Mouse (Mus musculus): ENCODE measurements around the gene Sema4g. TPM values are rescaled to one million over a fixed set of nuclear protein-coding genes. Genes with fewer than 3 reads are reported as not detected.

Sema4g gene
- polyA plus RNA-seq, 1 experiment: not detected

DNA sequence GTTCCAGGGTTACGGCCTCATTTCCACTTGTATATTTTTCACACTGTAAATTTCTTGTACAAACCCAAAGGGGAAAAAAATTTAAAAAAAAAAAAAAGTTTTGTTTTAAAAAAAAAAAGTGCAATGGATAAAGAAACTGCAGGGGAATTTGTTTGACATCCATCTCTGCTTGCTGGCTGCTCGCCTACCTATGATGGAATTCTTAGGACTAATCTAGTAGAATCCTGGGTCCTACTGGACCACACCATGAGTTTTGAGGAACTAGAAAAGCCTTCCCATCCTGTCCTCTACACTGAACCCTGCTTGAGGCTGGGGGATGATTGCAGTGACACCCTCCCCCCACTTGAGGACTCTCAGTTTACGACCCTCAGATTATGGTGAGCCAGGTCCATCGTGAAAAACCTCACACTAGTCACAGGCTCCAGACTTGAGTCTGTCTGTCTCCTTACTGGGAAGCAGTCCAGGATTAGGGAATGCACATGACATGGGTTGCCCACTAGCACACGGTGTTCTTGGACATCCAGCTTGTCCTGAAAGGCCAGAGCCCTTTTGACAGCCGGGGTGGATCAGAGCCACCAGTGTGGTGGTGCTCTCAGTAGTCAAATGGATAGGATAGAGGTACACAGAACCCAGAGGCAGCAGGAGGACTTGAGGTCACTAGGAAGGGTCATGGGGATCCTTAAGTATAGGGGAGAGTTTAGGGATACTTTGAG, 38.2 kb downstream of the Sema4g start:
- 79% methylated on average over 6 of the region's 6 CpGs for WGBS
- Histone ChIP-seq H3K4me1 (ENCODE audit: control insufficient read depth, insufficient read depth, low read length) (peaks cover 20% of the 10 kb centered on the region), H3K27ac (ENCODE audit: insufficient read depth, low read depth, low read length) (no peak overlapping the region), H3K4me3 (ENCODE audit: insufficient read depth, low read depth, low read length) (no peak overlapping the region)
- TF ChIP-seq CTCF (IDR thresholded peaks at IDR 0.05; ENCODE audit: insufficient read depth, low read depth, low read length) (no peak), POLR2A (IDR thresholded peaks at IDR 0.05; ENCODE audit: insufficient read depth, low read depth, low read length) (no peak)

GRCm38 (mm10) chr19:45027848-45028247, 38.9 kb downstream of the Sema4g start:
- H3K27ac ChIP-seq (ENCODE audit: insufficient read depth, low read depth, low read length): no peak overlapping the region; the same call in 1 of the 2 replicates
- TF ChIP-seq POLR2A (IDR thresholded peaks at IDR 0.05; ENCODE audit: insufficient read depth, low read depth, low read length) (no peak), CTCF (IDR thresholded peaks at IDR 0.05; ENCODE audit: insufficient read depth, low read depth, low read length) (no peak)
- WGBS: 82% methylated on average over 6 of the region's 6 CpGs
- H3K4me3 ChIP-seq (ENCODE audit: insufficient read depth, low read depth, low read length): no peak overlapping the region
- peaks cover 19% of the 10 kb centered on the region for H3K4me1 ChIP-seq (ENCODE audit: control insufficient read depth, insufficient read depth, low read length)

- TF ChIP-seq CTCF (IDR thresholded peaks at IDR 0.05; ENCODE audit: insufficient read depth, low read depth, low read length) (no peak), POLR2A (IDR thresholded peaks at IDR 0.05; ENCODE audit: insufficient read depth, low read depth, low read length) (no peak)
- H3K27ac ChIP-seq (ENCODE audit: insufficient read depth, low read depth, low read length): peak overlapping the region; percentile 32; the same call in 1 of the 2 replicates
- H3K4me1 ChIP-seq (ENCODE audit: control insufficient read depth, insufficient read depth, low read length): peaks cover 19% of the 10 kb centered on the region
- 0 out of 2 replicates have a peak overlapping the region, but pooled peaks have one; percentile 0 for H3K4me3 ChIP-seq (ENCODE audit: insufficient read depth, low read depth, low read length)
- WGBS: 70% methylated on average over 19 of the region's 19 CpGs
Observed at GRCm38 (mm10) chr19:45028746-45029145, 39.8 kb downstream of the Sema4g start.

DNA sequence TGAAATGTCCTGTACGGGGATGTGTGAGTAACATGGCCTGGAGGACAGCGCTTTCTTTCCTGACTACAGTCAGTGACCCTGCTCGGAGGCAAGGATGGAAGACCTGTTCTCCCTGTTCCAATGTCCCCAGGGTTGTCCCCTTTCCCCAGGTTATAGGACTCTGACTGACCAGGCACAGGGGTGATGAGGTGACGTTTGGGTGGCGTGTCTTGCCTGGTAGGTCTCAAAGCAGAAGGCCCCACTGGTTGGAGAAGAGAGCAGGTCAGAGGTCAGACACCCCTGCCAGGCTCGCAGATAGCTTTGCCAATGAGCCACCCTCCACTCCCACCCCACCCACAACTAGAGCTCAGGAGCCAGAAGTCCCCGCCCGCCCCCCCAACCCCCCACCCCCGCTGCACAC, 40.7 kb downstream of the Sema4g start:
- TF ChIP-seq CTCF (IDR thresholded peaks at IDR 0.05; ENCODE audit: insufficient read depth, low read depth, low read length) (no peak), POLR2A (IDR thresholded peaks at IDR 0.05; ENCODE audit: insufficient read depth, low read depth, low read length) (no peak)
- Histone ChIP-seq H3K4me3 (ENCODE audit: insufficient read depth, low read depth, low read length) (no peak overlapping the region), H3K4me1 (ENCODE audit: control insufficient read depth, insufficient read depth, low read length) (peaks cover 19% of the 10 kb centered on the region), H3K27ac (ENCODE audit: insufficient read depth, low read depth, low read length) (no peak overlapping the region)
- WGBS: 79% methylated on average over 7 of the region's 9 CpGs

DNA sequence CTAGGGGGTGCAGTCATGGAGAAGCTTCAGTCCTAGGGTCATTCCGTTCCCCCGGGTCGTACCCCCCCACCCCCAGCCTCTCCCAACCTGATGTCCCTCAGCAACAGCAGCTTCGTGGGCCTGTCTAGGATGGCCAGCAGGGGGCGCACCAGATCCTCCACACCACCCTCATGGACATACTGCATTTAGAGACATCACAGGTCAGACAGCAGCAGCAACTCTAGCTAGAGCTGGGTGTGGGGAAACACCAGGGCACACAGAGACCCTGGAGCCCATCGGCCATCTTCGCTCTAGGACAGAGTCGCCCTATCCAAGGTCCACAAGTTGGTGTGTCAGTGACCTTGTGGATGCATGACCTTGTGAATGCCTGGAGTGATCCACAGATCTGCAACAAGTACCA, 41.2 kb downstream of the Sema4g start:
- peak; percentile 77; the same call in 1 of the 2 replicates for TF ChIP-seq CTCF (IDR thresholded peaks at IDR 0.05; ENCODE audit: insufficient read depth, low read depth, low read length)
- no peak for TF ChIP-seq POLR2A (IDR thresholded peaks at IDR 0.05; ENCODE audit: insufficient read depth, low read depth, low read length)
- no peak overlapping the region for H3K27ac ChIP-seq (ENCODE audit: insufficient read depth, low read depth, low read length)
- peaks cover 19% of the 10 kb centered on the region for H3K4me1 ChIP-seq (ENCODE audit: control insufficient read depth, insufficient read depth, low read length)
- 35% methylated on average over 8 of the region's 8 CpGs for WGBS
- H3K4me3 ChIP-seq (ENCODE audit: insufficient read depth, low read depth, low read length): no peak overlapping the region

GRCm38 (mm10) chr19:45030746-45031693, 42.1 kb downstream of the Sema4g start:
- WGBS: 37% methylated on average over 20 of the region's 20 CpGs
- Histone ChIP-seq H3K4me1 (ENCODE audit: control insufficient read depth, insufficient read depth, low read length) (peaks cover 19% of the 10 kb centered on the region), H3K27ac (ENCODE audit: insufficient read depth, low read depth, low read length) (no peak overlapping the region), H3K4me3 (ENCODE audit: insufficient read depth, low read depth, low read length) (peak overlapping the region; percentile 39)
- TF ChIP-seq CTCF (IDR thresholded peaks at IDR 0.05; ENCODE audit: insufficient read depth, low read depth, low read length): peak; percentile 32
- TF ChIP-seq POLR2A (IDR thresholded peaks at IDR 0.05; ENCODE audit: insufficient read depth, low read depth, low read length): no peak

DNA sequence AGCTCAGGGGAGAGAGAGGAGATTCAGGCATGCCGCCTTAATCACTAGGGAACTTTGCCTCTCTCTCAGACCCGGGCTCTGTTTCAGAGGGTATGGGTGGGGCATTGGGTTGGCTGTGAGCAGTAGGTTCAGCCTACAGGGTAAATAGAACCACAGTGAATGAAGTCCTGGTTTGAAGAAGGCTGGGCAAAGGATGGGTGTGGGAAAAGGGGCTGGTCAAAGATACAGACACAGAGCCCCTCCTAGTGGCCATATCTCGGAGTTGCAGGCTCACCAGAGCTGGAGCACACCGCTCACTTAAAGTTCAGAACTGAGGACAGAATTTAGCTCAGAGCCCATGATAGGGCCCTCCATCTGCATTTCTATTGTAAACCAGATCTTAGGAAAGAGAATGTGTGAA, 42.9 kb downstream of the Sema4g start:
- no peak overlapping the region for H3K4me3 ChIP-seq (ENCODE audit: insufficient read depth, low read depth, low read length)
- H3K4me1 ChIP-seq (ENCODE audit: control insufficient read depth, insufficient read depth, low read length): peaks cover 19% of the 10 kb centered on the region
- WGBS: 13% methylated on average over 4 of the region's 4 CpGs
- TF ChIP-seq POLR2A (IDR thresholded peaks at IDR 0.05; ENCODE audit: insufficient read depth, low read depth, low read length) (no peak), CTCF (IDR thresholded peaks at IDR 0.05; ENCODE audit: insufficient read depth, low read depth, low read length) (peak; percentile 63)
- no peak overlapping the region for H3K27ac ChIP-seq (ENCODE audit: insufficient read depth, low read depth, low read length)

- peaks cover 16% of the 10 kb centered on the region for H3K4me1 ChIP-seq (ENCODE audit: control insufficient read depth, insufficient read depth, low read length)
- TF ChIP-seq CTCF (IDR thresholded peaks at IDR 0.05; ENCODE audit: insufficient read depth, low read depth, low read length): no peak
- TF ChIP-seq POLR2A (IDR thresholded peaks at IDR 0.05; ENCODE audit: insufficient read depth, low read depth, low read length): no peak
- WGBS: 49% methylated on average over 17 of the region's 17 CpGs
- H3K27ac ChIP-seq (ENCODE audit: insufficient read depth, low read depth, low read length): no peak overlapping the region
- H3K4me3 ChIP-seq (ENCODE audit: insufficient read depth, low read depth, low read length): no peak overlapping the region
Observed at GRCm38 (mm10) chr19:45032570-45033332, 43.9 kb downstream of the Sema4g start.
